Mouse (Mus musculus): ENCODE measurements at regions not wholly inside any gene's neighbourhood (a gene's known extent, or its start where the extent isn't known, plus 50 kb on each side); places are given as distances from the start of the nearest gene placed in this dataset.

- no peak for ATAC-seq (ENCODE audit: low FRiP score)
Measured at GRCm38 (mm10) chr3:99447361-99447760, 207.2 kb downstream of the Tbx15 start.

GRCm38 (mm10) chr3:99447813-99448212 is 207.6 kb downstream of the Tbx15 start:
- Histone ChIP-seq H3K4me3 (no peak overlapping the region), H3K36me3 (no peaks in the 10 kb centered on the region), H3K9me3 (replicated peaks) (no peaks in the 10 kb centered on the region), H3K27ac (no peak overlapping the region), H3K9ac (no peak overlapping the region), H3K4me2 (replicated peaks) (no peak overlapping the region), H3K27me3 (no peaks in the 10 kb centered on the region), H3K4me1 (no peaks in the 10 kb centered on the region)
- no peak for ATAC-seq (ENCODE audit: low FRiP score)
- 55% methylated on average over 2 of the region's 2 CpGs for WGBS

More at GRCm38 (mm10) chr3:99447361-99447760, 207.2 kb downstream of the Tbx15 start:
- Histone ChIP-seq H3K36me3 (no peaks in the 10 kb centered on the region), H3K4me3 (no peak overlapping the region), H3K9me3 (replicated peaks) (no peaks in the 10 kb centered on the region), H3K27me3 (no peaks in the 10 kb centered on the region), H3K4me2 (replicated peaks) (no peak overlapping the region), H3K4me1 (no peaks in the 10 kb centered on the region), H3K9ac (no peak overlapping the region), H3K27ac (no peak overlapping the region)
- WGBS = 63% methylated on average over 2 of the region's 2 CpGs

GRCm38 (mm10) chr3:99459036-99459863 is 219.1 kb downstream of the Tbx15 start:
- Histone ChIP-seq H3K27ac (no peak overlapping the region), H3K36me3 (no peaks in the 10 kb centered on the region), H3K9me3 (replicated peaks) (no peaks in the 10 kb centered on the region), H3K4me3 (no peak overlapping the region), H3K4me1 (no peaks in the 10 kb centered on the region), H3K27me3 (no peaks in the 10 kb centered on the region), H3K4me2 (replicated peaks) (no peak overlapping the region), H3K9ac (no peak overlapping the region)
- WGBS = 82% methylated on average over 12 of the region's 12 CpGs
- ATAC-seq (ENCODE audit: low FRiP score) = no peak

- H3K4me3 ChIP-seq = no peak overlapping the region
- no peak overlapping the region for H3K4me2 ChIP-seq (replicated peaks)
- H3K27me3 ChIP-seq = no peaks in the 10 kb centered on the region
- H3K9me3 ChIP-seq (replicated peaks) = no peaks in the 10 kb centered on the region
- H3K27ac ChIP-seq = no peak overlapping the region
- 92% methylated on average over 14 of the region's 14 CpGs for WGBS
- H3K9ac ChIP-seq = no peak overlapping the region
- ATAC-seq (ENCODE audit: low FRiP score) = no peak
- H3K4me1 ChIP-seq = no peaks in the 10 kb centered on the region
- H3K36me3 ChIP-seq = no peaks in the 10 kb centered on the region
Measured at GRCm38 (mm10) chr3:99499980-99500379, 259.8 kb downstream of the Tbx15 start.

GRCm38 (mm10) chr3:99504772-99505171 is 264.6 kb downstream of the Tbx15 start:
- Histone ChIP-seq H3K36me3 (no peaks in the 10 kb centered on the region), H3K4me3 (no peak overlapping the region), H3K27me3 (no peaks in the 10 kb centered on the region), H3K9me3 (replicated peaks) (no peaks in the 10 kb centered on the region), H3K4me1 (no peaks in the 10 kb centered on the region), H3K27ac (no peak overlapping the region), H3K4me2 (replicated peaks) (no peak overlapping the region), H3K9ac (no peak overlapping the region)
- WGBS = 88% methylated on average over 2 of the region's 2 CpGs
- ATAC-seq (ENCODE audit: low FRiP score) = no peak

- Histone ChIP-seq H3K9me3 (replicated peaks) (no peaks in the 10 kb centered on the region), H3K4me3 (no peak overlapping the region), H3K27me3 (no peaks in the 10 kb centered on the region), H3K9ac (no peak overlapping the region), H3K36me3 (no peaks in the 10 kb centered on the region), H3K4me1 (no peaks in the 10 kb centered on the region), H3K27ac (no peak overlapping the region), H3K4me2 (replicated peaks) (no peak overlapping the region)
- 78% methylated on average over 1 of the region's 1 CpGs for WGBS
- no peak for ATAC-seq (ENCODE audit: low FRiP score)
Measured at GRCm38 (mm10) chr3:99512250-99512649, 272.1 kb downstream of the Tbx15 start.

- 73% methylated on average over 2 of the region's 2 CpGs for WGBS
- no peak for ATAC-seq (ENCODE audit: low FRiP score)
- no peak overlapping the region for H3K4me3 ChIP-seq
- H3K9me3 ChIP-seq (replicated peaks) = no peaks in the 10 kb centered on the region
- H3K36me3 ChIP-seq = no peaks in the 10 kb centered on the region
- no peak overlapping the region for H3K27ac ChIP-seq
- H3K9ac ChIP-seq = no peak overlapping the region
- no peak overlapping the region for H3K4me2 ChIP-seq (replicated peaks)
- no peaks in the 10 kb centered on the region for H3K27me3 ChIP-seq
- H3K4me1 ChIP-seq = no peaks in the 10 kb centered on the region
Measured at GRCm38 (mm10) chr3:99512933-99513332, 272.8 kb downstream of the Tbx15 start.

GRCm38 (mm10) chr3:99515751-99516150 is 275.6 kb downstream of the Tbx15 start:
- Histone ChIP-seq H3K9me3 (replicated peaks) (no peaks in the 10 kb centered on the region), H3K27ac (no peak overlapping the region), H3K4me2 (replicated peaks) (no peak overlapping the region), H3K36me3 (no peaks in the 10 kb centered on the region), H3K4me1 (no peaks in the 10 kb centered on the region), H3K27me3 (no peaks in the 10 kb centered on the region), H3K9ac (no peak overlapping the region), H3K4me3 (no peak overlapping the region)
- ATAC-seq (ENCODE audit: low FRiP score) = no peak
- WGBS = 95% methylated on average over 8 of the region's 8 CpGs

- H3K36me3 ChIP-seq = no peaks in the 10 kb centered on the region
- no peak overlapping the region for H3K27ac ChIP-seq
- H3K4me2 ChIP-seq (replicated peaks) = no peak overlapping the region
- H3K4me1 ChIP-seq = no peaks in the 10 kb centered on the region
- no peaks in the 10 kb centered on the region for H3K9me3 ChIP-seq (replicated peaks)
- H3K27me3 ChIP-seq = no peaks in the 10 kb centered on the region
- no peak for ATAC-seq (ENCODE audit: low FRiP score)
- no peak overlapping the region for H3K4me3 ChIP-seq
- H3K9ac ChIP-seq = no peak overlapping the region
- WGBS = 74% methylated on average over 1 of the region's 1 CpGs
Measured at GRCm38 (mm10) chr3:99560917-99561316, 320.7 kb downstream of the Tbx15 start.

- WGBS = 82% methylated on average over 6 of the region's 6 CpGs
Measured at GRCm38 (mm10) chr3:99573335-99573976, 311.8 kb upstream of the Spag17 start.

GRCm38 (mm10) chr3:99573977-99574373 is 311.2 kb upstream of the Spag17 start:
- no peaks in the 10 kb centered on the region for H3K4me1 ChIP-seq
- H3K9ac ChIP-seq = no peak overlapping the region
- 89% methylated on average over 3 of the region's 3 CpGs for WGBS
- no peaks in the 10 kb centered on the region for H3K9me3 ChIP-seq (replicated peaks)
- H3K36me3 ChIP-seq = no peaks in the 10 kb centered on the region
- no peak overlapping the region for H3K4me2 ChIP-seq (replicated peaks)
- no peak overlapping the region for H3K27ac ChIP-seq
- no peaks in the 10 kb centered on the region for H3K27me3 ChIP-seq
- no peak overlapping the region for H3K4me3 ChIP-seq
- no peak for ATAC-seq (ENCODE audit: low FRiP score)

More at GRCm38 (mm10) chr3:99573335-99573976, 311.8 kb upstream of the Spag17 start:
- Histone ChIP-seq H3K27me3 (no peaks in the 10 kb centered on the region), H3K9me3 (replicated peaks) (no peaks in the 10 kb centered on the region), H3K36me3 (no peaks in the 10 kb centered on the region), H3K4me1 (no peaks in the 10 kb centered on the region), H3K27ac (no peak overlapping the region), H3K4me3 (no peak overlapping the region), H3K4me2 (replicated peaks) (no peak overlapping the region), H3K9ac (no peak overlapping the region)
- no peak for ATAC-seq (ENCODE audit: low FRiP score)

- Histone ChIP-seq H3K27me3 (no peaks in the 10 kb centered on the region), H3K36me3 (no peaks in the 10 kb centered on the region), H3K4me1 (no peaks in the 10 kb centered on the region), H3K4me3 (no peak overlapping the region), H3K4me2 (replicated peaks) (no peak overlapping the region), H3K27ac (no peak overlapping the region), H3K9ac (no peak overlapping the region), H3K9me3 (replicated peaks) (no peaks in the 10 kb centered on the region)
- ATAC-seq (ENCODE audit: low FRiP score) = no peak
- 41% methylated on average over 3 of the region's 3 CpGs for WGBS
Measured at GRCm38 (mm10) chr3:99602679-99603078, 282.5 kb upstream of the Spag17 start.

GRCm38 (mm10) chr3:99632309-99632708 is 252.9 kb upstream of the Spag17 start:
- WGBS = 88% methylated on average over 4 of the region's 4 CpGs
- H3K9me3 ChIP-seq (replicated peaks) = no peaks in the 10 kb centered on the region
- ATAC-seq (ENCODE audit: low FRiP score) = no peak
- no peak overlapping the region for H3K27ac ChIP-seq
- no peaks in the 10 kb centered on the region for H3K4me1 ChIP-seq
- H3K9ac ChIP-seq = no peak overlapping the region
- H3K4me2 ChIP-seq (replicated peaks) = no peak overlapping the region
- H3K4me3 ChIP-seq = no peak overlapping the region
- no peaks in the 10 kb centered on the region for H3K36me3 ChIP-seq
- no peaks in the 10 kb centered on the region for H3K27me3 ChIP-seq
